Mouse (Mus musculus) spleen, postnatal 10 days (tissue): ENCODE measurements around the gene Atg13.

Source experiments
- DNase-seq, 2 experiments: peaks; one replicate each; pipeline ENCODE4 v3.0.0; 2021 to 2022; ENCODE audit warnings: low spot score in 2 of 2

Atg13 gene

DNA sequence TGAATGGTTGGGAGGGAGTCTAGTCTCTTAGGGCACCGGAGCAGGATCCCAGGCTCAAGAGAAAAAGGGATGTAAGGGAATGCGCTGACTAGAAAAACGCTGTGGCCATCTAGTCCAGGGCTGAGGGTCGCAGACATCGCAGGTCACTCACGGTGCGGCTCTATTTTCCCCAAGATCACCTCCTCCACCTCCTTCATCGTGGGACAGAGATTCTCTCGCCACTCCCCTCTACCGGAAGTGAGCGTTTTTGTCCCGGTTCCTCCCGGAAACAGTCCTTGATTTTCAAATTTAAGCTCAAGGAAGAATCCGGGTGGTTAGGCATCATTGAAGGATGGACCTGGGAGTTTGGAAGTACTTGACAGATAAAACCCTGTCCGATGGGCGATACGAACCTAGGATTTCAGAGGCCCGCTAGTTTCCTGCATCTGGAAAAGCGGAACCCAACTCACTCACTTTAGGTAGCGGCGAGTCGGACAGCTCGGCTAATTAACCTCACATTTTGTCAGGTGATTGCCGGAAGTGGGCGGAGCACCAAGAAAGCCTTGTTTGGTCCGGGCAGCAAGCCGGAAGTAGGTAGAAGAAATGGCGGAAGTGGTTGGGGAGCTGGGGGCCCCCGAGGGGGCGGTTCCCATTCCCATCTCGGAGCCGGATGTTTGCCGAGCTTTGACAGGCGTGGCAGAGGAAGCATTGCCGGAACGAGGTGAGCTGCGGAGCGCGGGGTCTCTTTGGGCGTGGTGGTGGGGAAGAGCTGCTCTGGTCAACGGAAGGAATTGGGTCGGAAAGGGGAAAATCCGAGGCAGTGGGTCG is 60.6 kb downstream of the Atg13 start, which contains the start of the genes Zfp408 and Arhgap1:
Gene Zfp408 (minus strand): TSS at position 239 of the 807 bp plus-strand sequence.
Gene Arhgap1 (plus strand): TSS at position 308 of the 807 bp plus-strand sequence.
- peak; percentile 92 to 98 for DNase-seq

DNA sequence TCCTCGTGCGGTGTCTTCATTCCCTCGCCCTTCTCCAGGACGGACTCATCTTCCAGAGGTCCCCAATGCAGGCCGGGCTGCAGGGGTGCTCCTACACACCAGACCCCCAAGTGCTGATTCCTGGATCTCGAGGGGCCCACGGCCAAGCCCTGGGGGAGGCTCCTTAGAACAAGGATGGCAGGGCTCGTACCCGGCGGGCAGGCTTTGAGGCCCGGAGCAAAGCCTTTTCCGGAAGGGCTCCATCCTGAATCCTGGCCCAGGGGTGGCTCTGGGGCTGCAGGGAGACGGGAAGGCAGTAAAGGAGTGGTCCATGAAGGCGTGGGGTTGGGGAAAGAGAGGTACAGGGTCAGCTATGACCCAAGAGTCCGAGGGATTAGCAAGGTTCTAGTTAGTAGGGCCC is 61.2 kb downstream of the Atg13 start:
- peak in 1 of 2 experiments; percentile 36 for DNase-seq

DNA sequence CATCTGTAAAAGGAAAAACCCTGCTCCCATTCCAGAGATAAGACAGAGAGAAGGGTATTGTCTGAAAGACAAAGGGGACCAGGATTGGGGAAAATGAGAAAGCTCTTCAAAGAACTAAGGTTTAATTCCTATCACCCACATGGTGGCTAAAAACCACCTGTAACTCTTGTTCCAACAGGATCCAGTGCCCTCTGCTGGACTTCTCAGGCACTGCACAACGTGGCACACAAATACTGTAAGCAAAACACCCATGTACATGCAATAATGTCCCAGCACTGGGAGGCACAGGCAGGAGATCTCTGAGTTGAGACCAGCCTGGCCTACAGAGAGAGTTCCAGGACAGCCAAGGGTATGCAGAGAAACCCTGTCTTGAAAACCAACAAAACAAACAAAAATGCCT is 63.6 kb downstream of the Atg13 start:
- peak; percentile 53 to 79 for DNase-seq

DNA sequence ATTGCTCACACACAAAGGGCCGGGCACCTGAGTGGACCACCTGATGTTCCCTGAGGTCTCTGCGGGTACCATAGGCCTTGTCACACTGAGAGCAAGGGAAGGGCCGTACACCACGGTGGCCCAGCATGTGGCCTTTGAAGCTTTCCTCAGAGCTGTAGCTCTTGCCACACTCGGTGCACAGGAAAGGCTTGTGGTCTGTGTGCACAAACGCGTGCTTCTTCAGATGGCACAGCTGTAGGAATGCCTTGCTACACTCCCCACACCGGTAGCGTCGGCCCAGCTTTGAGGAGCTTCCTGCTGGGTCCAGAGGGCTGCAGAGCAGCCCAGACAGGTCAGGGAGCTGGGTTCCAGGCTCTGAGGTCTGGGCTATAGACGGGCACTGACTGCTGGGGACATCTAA is 64.6 kb downstream of the Atg13 start:
- peak in 1 of 2 experiments; percentile 26 for DNase-seq

DNA sequence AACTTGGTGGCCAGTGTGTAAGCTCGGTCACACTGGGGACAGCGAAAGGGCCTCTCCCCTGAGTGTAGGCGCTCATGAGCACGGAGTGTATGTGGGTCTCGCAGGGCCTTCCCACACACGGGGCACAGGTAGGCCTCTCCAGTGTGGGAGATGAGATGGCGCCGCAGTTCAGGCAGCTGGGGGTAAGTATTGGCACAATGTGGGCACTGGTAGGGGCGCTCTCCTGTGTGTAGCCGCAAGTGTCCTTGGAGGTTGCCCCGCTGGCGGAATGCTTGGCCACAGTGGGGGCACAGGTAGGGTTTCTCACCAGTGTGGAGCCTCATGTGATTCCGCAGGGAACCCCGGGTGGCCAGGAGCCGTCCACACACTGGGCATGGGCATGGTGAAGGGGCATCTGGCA is 65.0 kb downstream of the Atg13 start:
- no peak for DNase-seq

DNA sequence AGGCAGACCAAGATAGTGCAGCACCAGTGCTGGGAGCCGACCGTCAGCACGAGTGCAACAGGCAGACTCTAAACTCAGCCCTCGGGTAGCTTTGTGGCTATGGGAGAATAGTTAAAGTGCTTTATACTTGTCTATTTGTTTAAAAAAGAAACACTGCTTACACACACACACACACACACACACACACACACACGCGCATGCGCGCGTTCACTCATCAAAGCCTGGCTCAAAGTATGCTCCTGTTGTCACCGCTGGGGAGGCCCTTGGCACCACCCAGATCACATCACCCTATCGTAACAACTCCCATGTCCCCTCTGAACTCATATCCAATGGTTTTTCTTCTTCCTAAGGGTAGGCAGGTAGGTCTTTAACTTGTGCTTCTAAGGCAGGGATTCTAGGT is 66.4 kb downstream of the Atg13 start:
- DNase-seq = no peak

DNA sequence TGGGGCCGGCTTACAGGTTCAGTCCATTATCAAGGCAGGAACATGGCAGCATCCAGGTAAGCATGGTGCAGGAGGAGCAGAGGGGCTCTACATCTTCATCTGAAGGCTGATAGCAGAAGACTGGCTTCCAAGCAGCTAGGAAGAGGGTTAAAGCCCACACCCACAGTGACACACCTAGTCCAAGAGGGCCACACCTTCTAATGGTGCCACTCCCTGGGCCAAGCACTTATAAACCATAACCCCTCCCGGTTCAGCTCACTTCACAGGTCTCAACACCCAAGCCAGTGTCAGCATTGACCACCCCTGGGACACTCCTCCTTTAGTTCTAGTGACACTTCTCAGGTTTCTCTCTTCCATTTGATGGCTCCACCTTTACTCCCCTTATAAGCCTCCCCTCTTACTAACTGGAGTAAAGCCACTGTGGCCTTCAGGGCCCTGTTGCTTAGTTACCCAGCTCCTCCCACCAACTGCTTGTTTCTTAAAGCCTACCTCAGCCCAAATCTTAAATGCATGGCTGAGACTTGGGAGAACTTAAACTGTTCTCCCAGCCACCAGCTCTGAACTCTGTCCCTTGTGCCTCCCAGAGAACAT is 67.5 kb downstream of the Atg13 start:
- DNase-seq = no peak

DNA sequence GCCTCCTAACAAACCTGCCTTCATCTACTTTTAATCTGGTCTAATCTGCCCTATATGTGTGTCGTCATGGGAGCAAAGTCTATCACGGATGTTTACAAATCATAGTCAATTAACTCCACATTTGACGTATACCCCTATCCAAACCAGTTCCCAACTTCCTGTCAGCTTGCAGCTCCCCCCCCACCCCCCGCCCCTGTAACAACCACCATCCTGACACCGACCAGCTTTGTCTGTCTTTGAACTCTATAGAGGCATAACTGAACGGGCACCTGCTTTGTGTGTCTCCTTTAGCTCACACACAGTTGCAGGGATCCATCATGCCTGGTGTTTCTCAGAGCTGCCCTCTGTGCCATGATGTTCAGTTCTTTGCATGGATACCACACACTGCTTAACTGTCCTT is 71.4 kb downstream of the Atg13 start:
- DNase-seq = no peak

DNA sequence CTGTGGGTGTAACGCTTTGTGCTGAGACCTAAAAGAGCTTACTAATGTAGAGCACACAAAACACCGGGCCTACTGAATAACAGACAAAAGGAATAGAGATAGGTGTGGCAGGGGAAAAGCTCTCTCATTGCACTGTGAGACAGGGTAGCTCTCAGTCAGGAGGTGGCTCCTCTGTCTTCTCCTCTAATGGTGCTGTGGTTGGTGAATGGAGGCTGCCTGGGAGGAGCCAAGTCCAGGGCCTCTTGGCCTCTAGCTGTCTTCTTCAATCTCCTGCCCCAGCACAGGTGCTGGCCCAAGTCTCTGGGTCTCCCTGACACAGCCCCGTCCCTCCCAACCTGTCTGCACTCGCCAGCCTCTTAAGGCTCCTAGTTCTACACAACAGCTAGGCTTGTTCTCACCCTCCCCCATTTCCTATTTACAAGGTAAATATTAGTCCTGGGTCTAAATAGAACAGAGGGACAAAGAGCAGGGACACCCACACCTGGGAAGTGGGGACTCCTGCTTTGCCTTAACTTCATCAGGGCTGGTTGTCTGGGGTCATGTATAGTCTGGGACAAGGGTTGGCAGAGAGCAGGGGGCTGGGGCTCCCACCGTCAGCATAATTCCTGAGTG is 73.5 kb downstream of the Atg13 start:
- DNase-seq = no peak

DNA sequence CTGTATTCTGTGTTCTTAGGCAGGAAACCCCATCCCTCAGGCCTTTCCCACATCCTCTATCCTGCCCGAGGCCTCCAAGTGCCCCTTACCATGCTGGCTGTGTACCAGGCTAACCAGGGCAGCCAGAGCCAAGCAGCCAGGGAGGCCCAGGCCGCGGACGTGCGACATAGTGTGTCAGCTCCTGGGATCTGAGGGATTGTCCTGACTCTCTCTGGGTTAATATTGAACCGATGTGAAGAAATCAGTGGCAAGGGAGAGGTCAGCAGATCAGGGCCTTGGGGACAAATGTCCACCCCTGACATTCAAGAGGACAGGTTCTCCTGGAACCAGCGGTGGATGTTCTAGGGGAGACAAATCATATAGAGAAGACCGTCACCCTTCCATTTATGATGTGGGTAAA is 74.1 kb downstream of the Atg13 start, which contains the start of gene F2:
Gene F2 (minus strand): TSS at position 186 of the 400 bp plus-strand sequence.
- DNase-seq = no peak

DNA sequence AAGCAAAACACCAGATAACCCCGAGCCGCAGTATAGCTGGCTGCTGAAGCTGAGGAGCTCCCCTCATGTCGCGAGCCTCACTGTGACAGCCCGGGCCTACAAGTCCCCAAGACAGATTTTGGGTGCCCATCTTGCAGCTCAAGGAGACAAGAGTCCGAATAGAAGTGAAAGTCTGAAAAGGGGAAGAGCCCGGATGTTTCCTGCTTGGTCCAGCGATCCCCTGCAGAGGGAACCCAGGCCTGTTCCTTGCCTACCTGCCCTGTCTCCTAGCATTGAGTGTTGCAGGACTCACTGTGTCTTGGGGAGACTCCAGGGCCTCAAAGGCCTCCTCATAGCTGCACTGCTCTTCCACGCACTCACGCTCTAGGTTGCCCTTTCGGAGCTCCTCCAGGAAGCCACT is 74.9 kb downstream of the Atg13 start:
- no peak for DNase-seq

DNA sequence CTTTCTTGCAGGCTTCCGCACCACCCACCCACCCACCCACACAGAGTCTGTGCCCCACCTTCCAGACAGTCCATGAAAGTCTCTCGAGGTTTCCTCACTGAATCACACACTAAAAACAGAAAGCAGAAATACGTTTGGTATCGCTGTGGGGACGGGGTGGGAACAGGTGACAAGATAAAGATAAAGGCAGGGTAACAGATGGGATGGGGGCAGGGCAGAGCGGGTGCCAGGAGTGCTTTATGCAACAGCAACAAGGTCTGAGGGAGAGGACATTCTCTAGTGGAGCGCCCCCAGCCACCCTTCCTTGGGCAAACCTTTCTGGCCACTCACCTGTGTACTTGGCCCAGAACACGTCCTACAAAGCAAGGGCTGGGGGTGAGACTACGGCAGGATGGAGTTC is 75.5 kb downstream of the Atg13 start:
- peak in 1 of 2 experiments; percentile 34 for DNase-seq

DNA sequence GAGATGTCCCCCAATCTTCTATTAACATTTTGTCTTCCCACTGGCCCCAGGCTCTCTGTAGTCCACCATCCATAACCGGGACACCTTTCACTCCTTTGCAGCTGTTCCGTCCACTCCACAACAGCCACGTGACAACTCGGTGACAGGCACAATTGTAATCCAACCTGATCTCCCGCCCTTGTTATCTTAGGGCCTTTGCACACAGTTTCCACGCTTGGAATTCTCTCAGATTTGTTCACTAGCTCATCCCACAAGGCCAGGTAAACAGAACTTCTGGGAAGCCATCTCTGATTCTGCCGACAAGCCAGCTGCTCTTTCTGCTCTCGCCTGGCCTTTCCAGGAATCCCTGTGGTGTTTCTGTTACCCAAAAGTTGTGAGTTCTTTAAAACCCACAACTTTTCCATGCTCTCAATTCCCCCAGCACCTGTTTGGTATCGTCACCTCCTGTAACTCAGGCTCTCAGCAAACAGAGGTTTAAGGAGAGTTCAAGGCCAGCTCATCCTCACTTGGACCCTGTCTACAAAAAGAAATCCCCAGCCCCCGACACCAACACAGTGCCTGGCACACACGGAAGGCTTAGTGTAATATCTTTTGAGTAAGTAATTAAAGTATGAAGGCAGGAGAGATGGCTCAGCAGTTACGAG is 76.9 kb downstream of the Atg13 start:
- DNase-seq = no peak

DNA sequence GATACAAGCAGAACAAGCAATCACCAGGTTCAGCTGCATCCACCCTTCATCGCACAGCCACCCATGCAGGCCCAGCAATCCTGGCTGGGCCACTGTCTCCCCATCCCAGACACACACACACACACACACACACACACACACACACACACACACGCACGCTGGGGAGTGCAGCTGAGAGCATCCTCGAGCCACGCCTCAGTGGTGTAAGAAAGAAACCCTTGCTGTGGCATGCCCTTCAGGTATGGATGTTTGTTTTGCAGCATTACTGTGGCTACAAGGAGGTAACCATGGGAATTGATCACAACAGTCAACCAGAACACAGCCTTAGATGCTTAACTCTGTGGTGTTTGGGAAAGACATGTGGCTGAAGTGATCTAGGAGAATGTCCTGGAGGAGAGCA is 78.1 kb downstream of the Atg13 start:
- DNase-seq = no peak

DNA sequence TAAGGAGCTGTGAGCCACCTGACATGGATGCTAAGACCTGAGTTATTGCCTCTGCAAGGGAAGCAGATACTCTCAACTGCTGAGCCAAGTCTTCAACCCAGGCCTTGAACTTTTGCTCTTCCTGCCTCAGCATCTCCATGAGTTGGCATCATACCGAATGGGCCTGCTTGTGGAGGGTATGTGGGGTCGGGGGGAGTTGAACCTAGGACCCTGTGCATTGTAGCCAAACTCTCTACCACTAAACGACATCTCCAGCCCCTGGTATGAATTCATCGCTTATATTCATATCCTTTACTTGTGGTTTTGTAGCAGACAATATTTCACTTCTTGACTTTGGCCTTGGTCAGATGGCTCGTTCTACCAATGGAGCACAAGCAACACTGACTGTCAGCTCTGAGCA is 78.5 kb downstream of the Atg13 start:
- no peak for DNase-seq

DNA sequence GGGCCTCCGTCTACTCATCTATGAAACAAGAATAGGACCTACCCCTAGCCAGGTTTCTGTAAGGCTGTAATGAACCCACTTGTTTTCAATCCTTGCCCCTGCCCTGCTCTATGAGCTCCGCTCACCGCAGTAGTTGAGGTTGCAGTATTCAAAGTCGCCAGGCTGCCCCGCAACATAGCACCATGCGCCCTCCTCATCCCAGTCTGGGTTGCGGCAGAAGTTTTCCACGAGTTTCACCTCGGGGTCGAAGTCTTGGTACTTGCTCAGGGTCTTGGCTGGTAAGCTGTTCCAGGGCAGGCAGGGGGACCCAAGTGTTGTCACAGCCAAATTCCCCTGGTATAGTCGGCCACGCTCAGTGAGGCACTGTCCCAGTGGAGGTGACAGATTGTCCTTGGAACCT is 80.0 kb downstream of the Atg13 start:
- no peak for DNase-seq

DNA sequence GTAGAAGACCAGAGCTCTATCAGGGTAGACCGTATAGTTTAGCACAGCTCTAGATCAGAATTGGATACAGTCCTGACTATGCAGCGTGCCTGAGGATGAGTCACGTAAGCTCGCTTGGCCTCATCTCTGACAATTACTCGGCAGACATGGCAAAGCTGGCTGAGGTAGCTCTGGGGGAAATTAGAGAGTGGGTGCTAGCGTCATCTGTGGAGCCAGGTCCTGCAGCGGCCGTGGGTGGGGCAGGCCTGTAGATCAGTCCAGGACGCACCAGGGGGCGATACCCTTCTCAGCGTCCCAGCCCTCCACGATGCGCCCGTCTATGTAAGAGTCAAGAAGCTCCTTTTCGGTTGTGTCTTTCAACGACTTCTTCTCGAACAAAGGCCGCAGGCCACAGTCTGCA is 80.7 kb downstream of the Atg13 start:
- no peak for DNase-seq

DNA sequence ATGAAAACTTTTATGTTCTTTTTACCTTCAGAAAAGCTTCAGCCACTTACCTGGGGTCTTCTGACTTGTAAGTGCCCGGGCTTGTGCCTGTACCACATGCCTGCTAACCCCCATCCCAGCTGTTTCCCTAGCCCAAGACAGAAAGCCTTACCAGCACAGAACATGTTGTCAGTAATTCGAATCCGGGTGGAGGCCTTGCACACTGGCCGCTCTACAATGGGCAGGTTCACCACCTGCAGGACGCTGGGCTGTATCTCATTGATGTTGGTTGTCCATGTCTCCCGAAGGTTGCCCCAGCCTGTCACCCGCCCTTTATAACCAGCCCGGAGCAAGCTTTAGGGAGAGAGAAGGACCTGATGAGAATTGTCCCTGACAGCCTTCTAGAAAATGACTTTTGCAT is 82.2 kb downstream of the Atg13 start:
- no peak for DNase-seq

DNA sequence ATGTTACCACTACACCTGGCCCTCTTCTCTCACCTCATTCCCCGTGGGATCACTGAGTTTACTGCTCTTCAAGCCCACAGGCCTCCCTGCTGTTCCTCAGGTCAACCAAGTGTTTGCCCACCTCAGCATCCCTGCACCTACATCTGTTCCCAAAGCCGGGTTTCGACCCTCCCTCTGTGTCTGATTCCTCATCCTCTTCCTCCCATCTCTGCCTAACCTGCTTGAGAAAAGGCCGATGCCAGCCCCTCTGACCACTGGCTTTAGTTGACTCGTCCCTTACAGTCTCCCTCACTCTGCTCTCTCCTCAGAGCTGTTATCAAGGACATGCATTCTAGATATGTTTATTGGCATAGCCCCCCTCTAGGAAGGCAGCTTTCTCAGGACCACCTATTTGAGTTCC is 82.9 kb downstream of the Atg13 start:
- DNase-seq = no peak
